Mouse (Mus musculus) hindbrain, embryonic 12.5 days (tissue): ENCODE results near the gene Snph. TPM values are rescaled to one million over a fixed set of nuclear protein-coding genes. Genes with fewer than 3 reads are reported as not detected.

Source experiments
- ATAC-seq: fragments of 200-750 bp; cut with Nextera tagmentation; 2 replicates; pipeline ENCODE4 v1.8.0; 2017; ENCODE audit warnings: moderate TSS enrichment; ENCODE audit not compliant: low FRiP score
- H3K27ac ChIP-seq: fragments of 300-500 bp; sonication (generic); 2 replicates; pipeline ENCODE4 v1.5.1; 2016; ENCODE audit warnings: mild to moderate bottlenecking
- H3K27me3 ChIP-seq: fragments of 300-500 bp; sonication (generic); 2 replicates; pipeline ENCODE4 v1.6.1; 2016; ENCODE audit warnings: mild to moderate bottlenecking
- H3K36me3 ChIP-seq: fragments of 300-500 bp; sonication (generic); 2 replicates; pipeline ENCODE4 v1.6.1; 2016; ENCODE audit warnings: mild to moderate bottlenecking
- H3K4me1 ChIP-seq: fragments of 300-500 bp; sonication (generic); 2 replicates; pipeline ENCODE4 v1.6.1; 2016
- H3K4me2 ChIP-seq: fragments of 300-500 bp; sonication (generic); replicated peaks from 2 replicates; pipeline ENCODE4 v1.6.1; 2016; ENCODE audit warnings: mild to moderate bottlenecking
- H3K4me3 ChIP-seq: fragments of 300-500 bp; sonication (generic); 2 replicates; pipeline ENCODE4 v1.5.1; 2016; ENCODE audit warnings: mild to moderate bottlenecking
- H3K9ac ChIP-seq: fragments of 300-500 bp; sonication (generic); 2 replicates; pipeline ENCODE4 v1.6.1; 2016; ENCODE audit warnings: mild to moderate bottlenecking, moderate library complexity
- H3K9me3 ChIP-seq: fragments of 300-500 bp; sonication (generic); replicated peaks from 2 replicates; pipeline ENCODE4 v1.6.1; 2016; ENCODE audit warnings: mild to moderate bottlenecking
- WGBS: fragments of 180-500 bp; shearing (Covaris S2); methylation state at CpG from one replicate; pipeline ENCODE4 v1.1.7; 2016; 5-methylcytosine and 5-hydroxymethylcytosine counted together
- polyA plus RNA-seq: library from polyadenylated mRNA; unstranded; fragments of >200 nt; fragmentation: Nextera tagmentation; extraction: Ambion mirVana; gene quantifications from 2 replicates; pipeline ENCODE4 v1.2.1, GENCODE M21; 2016

Snph gene
- polyA plus RNA-seq, 1 experiment from 2014 or later = 7.9 TPM

GRCm38 (mm10) chr2:151586807-151587206 is 45.6 kb downstream of the Snph start:
- ATAC-seq = no peak
- WGBS = 92% methylated on average over 1 of the region's 1 CpGs
- Histone ChIP-seq H3K9me3 (no peaks in the 10 kb centered on the region), H3K4me2 (no peak overlapping the region), H3K27me3 (no peaks in the 10 kb centered on the region; the same call in 1 of the 2 replicates), H3K27ac (no peak overlapping the region), H3K36me3 (no peaks in the 10 kb centered on the region), H3K4me1 (no peaks in the 10 kb centered on the region), H3K9ac (no peak overlapping the region), H3K4me3 (no peak overlapping the region)

- ATAC-seq = no peak
- H3K9ac ChIP-seq = no peak overlapping the region
- no peaks in the 10 kb centered on the region for H3K9me3 ChIP-seq
- no peak overlapping the region for H3K4me3 ChIP-seq
- H3K4me1 ChIP-seq = no peaks in the 10 kb centered on the region
- H3K4me2 ChIP-seq = no peak overlapping the region
- H3K36me3 ChIP-seq = no peaks in the 10 kb centered on the region
- no peaks in the 10 kb centered on the region; the same call in 1 of the 2 replicates for H3K27me3 ChIP-seq
- no peak overlapping the region for H3K27ac ChIP-seq
- WGBS = 71% methylated on average over 3 of the region's 3 CpGs
These were observed 46.5 kb downstream of the Snph start for GRCm38 (mm10) chr2:151585934-151586333.

GRCm38 (mm10) chr2:151580945-151581344 is 51.4 kb downstream of the Snph start:
- no peaks in the 10 kb centered on the region for H3K9me3 ChIP-seq
- no peak overlapping the region for H3K27ac ChIP-seq
- H3K4me2 ChIP-seq = no peak overlapping the region
- H3K4me1 ChIP-seq = 0 out of 2 replicates have a peak, but pooled peaks cover 5% of the 10 kb centered on the region
- no peaks in the 10 kb centered on the region for H3K36me3 ChIP-seq
- no peak for ATAC-seq
- no peak overlapping the region for H3K4me3 ChIP-seq
- 64% methylated on average over 1 of the region's 1 CpGs for WGBS
- H3K27me3 ChIP-seq = 0 out of 2 replicates have a peak, but pooled peaks cover 4% of the 10 kb centered on the region
- H3K9ac ChIP-seq = no peak overlapping the region

GRCm38 (mm10) chr2:151579183-151579582 is 53.2 kb downstream of the Snph start:
- 0 out of 2 replicates have a peak, but pooled peaks cover 4% of the 10 kb centered on the region for H3K27me3 ChIP-seq
- H3K4me1 ChIP-seq = peaks cover 10% of the 10 kb centered on the region
- H3K36me3 ChIP-seq = no peaks in the 10 kb centered on the region
- 84% methylated on average over 4 of the region's 4 CpGs for WGBS
- H3K9me3 ChIP-seq = no peaks in the 10 kb centered on the region
- no peak overlapping the region for H3K27ac ChIP-seq
- H3K9ac ChIP-seq = no peak overlapping the region
- no peak for ATAC-seq
- H3K4me2 ChIP-seq = no peak overlapping the region
- no peak overlapping the region for H3K4me3 ChIP-seq

- Histone ChIP-seq H3K4me1 (peaks cover 10% of the 10 kb centered on the region), H3K4me3 (peak overlapping the region; percentile 41), H3K9me3 (no peaks in the 10 kb centered on the region), H3K36me3 (no peaks in the 10 kb centered on the region), H3K27ac (peak overlapping the region; percentile 82), H3K27me3 (0 out of 2 replicates have a peak, but pooled peaks cover 4% of the 10 kb centered on the region), H3K4me2 (peak overlapping the region; percentile 65), H3K9ac (peak overlapping the region; percentile 49)
- under 1% methylated on average over 38 of the region's 38 CpGs for WGBS
- peak; percentile 94 for ATAC-seq
These were observed 56.5 kb downstream of the Snph start for GRCm38 (mm10) chr2:151575699-151576389.

GRCm38 (mm10) chr2:151575119-151575698 is 57.2 kb downstream of the Snph start:
- Histone ChIP-seq H3K4me3 (peak overlapping the region; percentile 41), H3K27ac (peak overlapping the region; percentile 82), H3K36me3 (no peaks in the 10 kb centered on the region), H3K9ac (peak overlapping the region; percentile 49; the same call in 1 of the 2 replicates), H3K27me3 (no peaks in the 10 kb centered on the region), H3K9me3 (no peaks in the 10 kb centered on the region), H3K4me2 (peak overlapping the region; percentile 65), H3K4me1 (peaks cover 10% of the 10 kb centered on the region)
- ATAC-seq = peak; percentile 27
- 20% methylated on average over 7 of the region's 7 CpGs for WGBS

- WGBS = 67% methylated on average over 5 of the region's 5 CpGs
- no peak overlapping the region for H3K4me3 ChIP-seq
- H3K27ac ChIP-seq = no peak overlapping the region
- no peak for ATAC-seq
- H3K4me1 ChIP-seq = peaks cover 10% of the 10 kb centered on the region
- no peak overlapping the region for H3K4me2 ChIP-seq
- H3K9ac ChIP-seq = no peak overlapping the region
- H3K36me3 ChIP-seq = no peaks in the 10 kb centered on the region
- no peaks in the 10 kb centered on the region for H3K27me3 ChIP-seq
- no peaks in the 10 kb centered on the region for H3K9me3 ChIP-seq
These were observed 57.8 kb downstream of the Snph start for GRCm38 (mm10) chr2:151574607-151575006.

- Histone ChIP-seq H3K9me3 (no peaks in the 10 kb centered on the region), H3K27ac (no peak overlapping the region), H3K4me1 (peaks cover 10% of the 10 kb centered on the region), H3K36me3 (no peaks in the 10 kb centered on the region), H3K9ac (no peak overlapping the region), H3K27me3 (no peaks in the 10 kb centered on the region), H3K4me2 (no peak overlapping the region), H3K4me3 (no peak overlapping the region)
- ATAC-seq = no peak
- WGBS = 76% methylated on average over 3 of the region's 3 CpGs
These were observed 58.7 kb downstream of the Snph start for GRCm38 (mm10) chr2:151573667-151574066.

- no peaks in the 10 kb centered on the region for H3K36me3 ChIP-seq
These were observed 60.3 kb downstream of the Snph start, which contains the start of gene Sdcbp2 for GRCm38 (mm10) chr2:151571873-151572700. Gene Sdcbp2 (plus strand): TSS chr2:151572622.

GRCm38 (mm10) chr2:151569452-151569851 is 62.9 kb downstream of the Snph start:
- peaks cover 5% of the 10 kb centered on the region; the same call in 1 of the 2 replicates for H3K36me3 ChIP-seq
- no peak overlapping the region for H3K4me3 ChIP-seq
- no peak overlapping the region for H3K27ac ChIP-seq
- H3K9me3 ChIP-seq = no peaks in the 10 kb centered on the region
- no peak for ATAC-seq
- H3K9ac ChIP-seq = no peak overlapping the region
- no peaks in the 10 kb centered on the region for H3K4me1 ChIP-seq
- no peak overlapping the region for H3K4me2 ChIP-seq
- H3K27me3 ChIP-seq = no peaks in the 10 kb centered on the region
- 88% methylated on average over 2 of the region's 2 CpGs for WGBS

More at GRCm38 (mm10) chr2:151571873-151572700, 60.3 kb downstream of the Snph start, which contains the start of gene Sdcbp2:
- H3K27me3 ChIP-seq = no peaks in the 10 kb centered on the region
- H3K27ac ChIP-seq = no peak within 1 kb of the TSS
- no peak within 1 kb of the TSS for H3K4me2 ChIP-seq
- H3K4me3 ChIP-seq = no peak within 1 kb of the TSS
- ATAC-seq = no peak
- 73% methylated on average over 17 of the region's 17 CpGs for WGBS
- peaks cover 10% of the 10 kb centered on the region for H3K4me1 ChIP-seq
- H3K9me3 ChIP-seq = no peaks in the 10 kb centered on the region
- no peak within 1 kb of the TSS for H3K9ac ChIP-seq

GRCm38 (mm10) chr2:151566856-151567255 is 65.5 kb downstream of the Snph start:
- WGBS = 90% methylated on average over 6 of the region's 6 CpGs
- no peaks in the 10 kb centered on the region for H3K27me3 ChIP-seq
- no peaks in the 10 kb centered on the region for H3K4me1 ChIP-seq
- H3K4me2 ChIP-seq = no peak overlapping the region
- no peak for ATAC-seq
- no peaks in the 10 kb centered on the region for H3K9me3 ChIP-seq
- H3K27ac ChIP-seq = no peak overlapping the region
- H3K4me3 ChIP-seq = no peak overlapping the region
- peaks cover 24% of the 10 kb centered on the region for H3K36me3 ChIP-seq
- H3K9ac ChIP-seq = no peak overlapping the region

GRCm38 (mm10) chr2:151564986-151565385 is 67.4 kb downstream of the Snph start:
- H3K27me3 ChIP-seq = no peaks in the 10 kb centered on the region
- H3K4me1 ChIP-seq = no peaks in the 10 kb centered on the region
- no peak overlapping the region for H3K9ac ChIP-seq
- no peak overlapping the region for H3K4me2 ChIP-seq
- no peak overlapping the region for H3K27ac ChIP-seq
- ATAC-seq = no peak
- WGBS = 76% methylated on average over 3 of the region's 3 CpGs
- no peak overlapping the region for H3K4me3 ChIP-seq
- peaks cover 37% of the 10 kb centered on the region for H3K36me3 ChIP-seq
- no peaks in the 10 kb centered on the region for H3K9me3 ChIP-seq
